In genomic region chr6:90775606-90776005, GRCm38 (mm10) we compare ENCODE assay signal across 25 mouse cellular contexts.
DNase-seq lines count a peak whose midpoint lies in the region; ATAC-seq and TF ChIP-seq lines count a peak whose summit lies in the region.
"Had no signal": no experiment of that assay in that cellular context is flagged by ENCODE, and none has a peak within 500 bp of the region (broad histone marks: within the 10 kb centered on the region; RNA-seq: fewer than 3 reads in every experiment).

No protein-coding gene starts in this region.

- no peak overlapping the region for H3K4me2 ChIP-seq in forebrain, embryonic 15.5 days (replicated peaks)
- H3K4me2 ChIP-seq: embryonic facial prominence, embryonic 12.5 days; forebrain, embryonic 13.5 days had no signal

- H3K36me3 ChIP-seq in MEL (ENCODE audit: control insufficient read depth in 1 of 2, insufficient read depth in 2 of 2, low read length in 2 of 2), result no peaks in the 10 kb centered on the region
- H3K36me3 ChIP-seq in forebrain, embryonic 10.5 days (replicated peaks), result peaks cover 38% of the 10 kb centered on the region
- H3K36me3 ChIP-seq in forebrain, embryonic 15.5 days, result no peaks in the 10 kb centered on the region
- H3K36me3 ChIP-seq: embryonic facial prominence, embryonic 12.5 days; G1E had no signal

- H3K4me1 ChIP-seq in MEL (ENCODE audit: control insufficient read depth in 1 of 2, insufficient read depth in 2 of 2, low read length in 2 of 2), result no peaks in the 10 kb centered on the region
- H3K4me1 ChIP-seq in forebrain, embryonic 10.5 days, result peaks cover 26% of the 10 kb centered on the region
- peaks cover 27% of the 10 kb centered on the region for H3K4me1 ChIP-seq in forebrain, embryonic 15.5 days

- H3K27ac ChIP-seq in MEL (ENCODE audit: control insufficient read depth, low read depth, low read length), result no peak overlapping the region
- no peak overlapping the region for H3K27ac ChIP-seq in forebrain, embryonic 10.5 days
- H3K27ac ChIP-seq in forebrain, embryonic 15.5 days (replicated peaks), result no peak overlapping the region
- H3K27ac ChIP-seq: embryonic facial prominence, embryonic 10.5 days; embryonic facial prominence, embryonic 12.5 days; forebrain, embryonic 13.5 days had no signal

- peak; percentile 87 for ATAC-seq in common myeloid progenitor, adult 5-6 weeks (replicated peaks; ENCODE audit: low read depth, poor library complexity, severe bottlenecking)
- ATAC-seq in hematopoietic stem cell, adult 5-6 weeks (replicated peaks in 1 of 2; ENCODE audit: insufficient read depth in 1 of 2, low FRiP score in 2 of 2, low TSS enrichment in 1 of 2, low read depth in 1 of 2, poor library complexity in 2 of 2, severe bottlenecking in 2 of 2), result peak; percentile 63 to 76
- no peak for ATAC-seq in erythroblast, adult 5-6 weeks (replicated peaks; ENCODE audit: low FRiP score, poor library complexity, severe bottlenecking)
- no peak for ATAC-seq in forebrain, embryonic 15.5 days (replicated peaks)
- ATAC-seq: CD4-positive, CD25-positive, alpha-beta regulatory T cell, adult 4 months; forebrain, embryonic 13.5 days; forebrain, embryonic 16.5 days had no signal

- TF ChIP-seq EP300 in MEL (IDR thresholded peaks at IDR 0.05; ENCODE audit: low read depth in 1 of 2, low read length in 2 of 2), result no peak

- TF ChIP-seq POLR2A in MEL (IDR thresholded peaks at IDR 0.05; ENCODE audit: control insufficient read depth in 1 of 2, insufficient read depth in 1 of 2, low read depth in 1 of 2, low read length in 2 of 2, poor library complexity in 1 of 2), result no peak

- TF ChIP-seq RAD21 in MEL (IDR thresholded peaks at IDR 0.05; ENCODE audit: low read depth, low read length), result no peak

- H3K79me2 ChIP-seq in MEL (ENCODE audit: control insufficient read depth, insufficient read depth, low read length, poor library complexity), result no peaks in the 10 kb centered on the region

- no peak overlapping the region for H3K4me3 ChIP-seq in MEL (ENCODE audit: control insufficient read depth in 1 of 2, insufficient read depth in 1 of 2, low read depth in 2 of 2, low read length in 2 of 2)
- H3K4me3 ChIP-seq in forebrain, embryonic 10.5 days, result no peak overlapping the region
- H3K4me3 ChIP-seq in forebrain, embryonic 15.5 days, result no peak overlapping the region
- H3K4me3 ChIP-seq: embryonic facial prominence, embryonic 10.5 days; embryonic facial prominence, embryonic 12.5 days; erythroblast, embryonic 14.5 days; forebrain, embryonic 13.5 days had no signal

- TF ChIP-seq CTCF in MEL (IDR thresholded peaks at IDR 0.05 in 2 of 3, conservative IDR thresholded peaks at IDR 0.05 in 1 of 3; ENCODE audit: control insufficient read depth in 1 of 3, insufficient read depth in 1 of 3, low read depth in 2 of 3, low read length in 3 of 3, poor library complexity in 1 of 3, severe bottlenecking in 1 of 3), result no peak

- 97% methylated on average over 1 of the region's 1 CpGs for WGBS in forebrain, embryonic 10.5 days
- WGBS in forebrain, embryonic 15.5 days, result 92% methylated on average over 1 of the region's 1 CpGs

- H3K9ac ChIP-seq in MEL (ENCODE audit: control insufficient read depth, low read depth, low read length, poor library complexity, severe bottlenecking), result no peak overlapping the region
- H3K9ac ChIP-seq in forebrain, embryonic 15.5 days (replicated peaks), result no peak overlapping the region
- H3K9ac ChIP-seq: embryonic facial prominence, embryonic 12.5 days; forebrain, embryonic 13.5 days had no signal

- no peak for DNase-seq in MEL (ENCODE audit: low read depth, low spot score)
- no peak for DNase-seq in forebrain, embryonic 10.5 days (ENCODE audit: extremely low spot score, low spot score)
- no peak for DNase-seq in layer of hippocampus, adult 18-20 months (ENCODE audit: low spot score in 2 of 2)
- DNase-seq: adrenal gland, adult 8-10 months; adrenal gland, postnatal 14 days; adrenal gland, postnatal 36 days; B cell, adult 2 months; cerebellum, adult 11 months; cerebellum, adult 18-20 months; cerebellum, adult 8-10 months; cerebellum, adult 9-11 months; cerebellum, postnatal 14 days; cerebellum, postnatal 36 days had no signal

- no peaks in the 10 kb centered on the region for H3K9me3 ChIP-seq in MEL (replicated peaks; ENCODE audit: insufficient read depth, low read length)
- no peaks in the 10 kb centered on the region for H3K9me3 ChIP-seq in forebrain, embryonic 10.5 days
- no peaks in the 10 kb centered on the region for H3K9me3 ChIP-seq in forebrain, embryonic 15.5 days
- H3K9me3 ChIP-seq: embryonic facial prominence, embryonic 10.5 days; embryonic facial prominence, embryonic 12.5 days; forebrain, embryonic 13.5 days; G1E had no signal

- H3K27me3 ChIP-seq in MEL (ENCODE audit: control insufficient read depth in 1 of 2, insufficient read depth in 2 of 2, low read length in 2 of 2), result peaks cover 0 to 2% of the 10 kb centered on the region in 2 experiments; a peak in 2 of 4 replicates
- no peaks in the 10 kb centered on the region for H3K27me3 ChIP-seq in forebrain, embryonic 10.5 days (ENCODE audit: poor library complexity, severe bottlenecking)
- no peaks in the 10 kb centered on the region for H3K27me3 ChIP-seq in forebrain, embryonic 15.5 days
- H3K27me3 ChIP-seq: CH12.LX; embryonic facial prominence, embryonic 12.5 days; forebrain, embryonic 13.5 days had no signal

TF ChIP-seq in MEL, 35 proteins besides CTCF, POLR2A, EP300 and RAD21:
- TF ChIP-seq USF1 (IDR thresholded peaks at IDR 0.05; ENCODE audit: low read depth, low read length) (no peak), GATA1 (IDR thresholded peaks at IDR 0.05; ENCODE audit: low read depth, low read length) (0 out of 2 replicates have a peak, but pooled peaks have one; percentile 11)

Comparison
In these comparisons a context has a peak if more than half of its experiments do, and no peak if none do; other contexts are left out.
1. ATAC-seq: peak in common myeloid progenitor, adult 5-6 weeks (single experiment) and hematopoietic stem cell, adult 5-6 weeks (2 of 2); none in erythroblast, adult 5-6 weeks (single experiment) and forebrain, embryonic 15.5 days (single experiment).